Mouse (Mus musculus): ENCODE results near the gene Sergef.

DNA sequence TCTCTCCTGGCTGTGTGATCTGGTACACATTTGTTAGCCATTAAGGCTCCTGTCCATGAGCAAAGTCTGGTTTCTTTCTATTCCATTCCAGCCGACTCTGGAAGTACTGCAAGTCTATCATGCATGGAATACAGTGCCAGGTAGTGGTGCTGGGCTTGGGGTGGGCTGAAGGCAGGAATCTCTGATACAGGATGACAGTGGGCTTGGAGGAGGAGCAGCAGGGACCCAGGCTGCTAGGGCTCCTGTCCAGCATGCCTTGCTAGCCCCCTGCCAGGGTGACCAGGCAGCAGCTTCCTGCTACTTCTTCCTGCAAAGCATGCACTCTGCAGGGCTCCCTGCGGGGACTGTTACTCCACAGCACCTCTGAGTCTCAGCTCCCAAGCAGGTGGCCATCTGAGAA, 128.8 kb downstream of the Sergef start:
- TF ChIP-seq CTCF (IDR thresholded peaks at IDR 0.05; ENCODE audit: low read depth, low read length) (no peak), POLR2A (IDR thresholded peaks at IDR 0.05; ENCODE audit: borderline replicate concordance, low read depth, low read length) (no peak)
